Mouse (Mus musculus) ovary, postnatal 14 days (tissue): ENCODE results near the gene Rasip1.

Experiments
- DNase-seq: peaks from one replicate; pipeline ENCODE4 v3.0.0; 2022; ENCODE audit warnings: low spot score

Gene Rasip1

DNA sequence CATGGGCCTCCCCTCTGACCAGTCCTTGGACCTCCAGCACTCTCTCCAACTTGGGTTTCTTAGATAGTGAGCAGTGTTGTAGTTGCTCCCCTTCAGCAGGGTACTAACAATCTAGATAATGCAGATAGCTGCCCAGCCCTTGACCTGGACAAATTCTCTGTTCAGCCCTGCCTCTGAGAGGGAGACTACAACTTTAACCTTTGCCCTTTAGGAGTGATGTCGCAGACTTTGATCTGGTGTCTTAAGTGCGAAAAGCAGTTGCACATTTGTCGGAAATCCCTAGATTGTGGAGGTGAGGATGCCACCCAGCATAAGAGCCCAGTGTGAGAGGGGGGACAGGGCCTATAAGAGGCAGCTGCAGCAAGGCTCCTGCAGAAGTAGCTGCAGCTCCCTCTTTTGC is 2.6 kb upstream of the Rasip1 start:
- no peak for DNase-seq

DNA sequence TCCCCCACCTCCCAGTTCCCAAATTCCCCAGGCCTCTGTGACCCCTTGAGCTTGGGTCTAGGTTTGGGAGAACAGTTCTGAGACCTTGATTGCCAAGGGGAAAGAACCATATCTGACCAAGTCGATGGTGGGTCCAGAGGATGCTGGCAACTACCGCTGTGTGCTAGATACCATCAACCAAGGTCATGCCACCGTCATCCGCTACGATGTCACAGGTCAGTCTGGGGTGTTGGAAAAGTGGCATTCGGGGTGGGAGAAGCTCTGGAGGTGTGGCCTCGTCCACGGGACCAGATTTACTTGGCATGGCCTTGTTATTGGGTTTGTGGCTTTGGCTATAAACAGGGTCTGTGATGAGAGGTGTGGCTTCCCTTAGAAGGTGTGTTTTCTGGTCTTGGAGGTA is 1.8 kb upstream of the Rasip1 start:
- DNase-seq = no peak

DNA sequence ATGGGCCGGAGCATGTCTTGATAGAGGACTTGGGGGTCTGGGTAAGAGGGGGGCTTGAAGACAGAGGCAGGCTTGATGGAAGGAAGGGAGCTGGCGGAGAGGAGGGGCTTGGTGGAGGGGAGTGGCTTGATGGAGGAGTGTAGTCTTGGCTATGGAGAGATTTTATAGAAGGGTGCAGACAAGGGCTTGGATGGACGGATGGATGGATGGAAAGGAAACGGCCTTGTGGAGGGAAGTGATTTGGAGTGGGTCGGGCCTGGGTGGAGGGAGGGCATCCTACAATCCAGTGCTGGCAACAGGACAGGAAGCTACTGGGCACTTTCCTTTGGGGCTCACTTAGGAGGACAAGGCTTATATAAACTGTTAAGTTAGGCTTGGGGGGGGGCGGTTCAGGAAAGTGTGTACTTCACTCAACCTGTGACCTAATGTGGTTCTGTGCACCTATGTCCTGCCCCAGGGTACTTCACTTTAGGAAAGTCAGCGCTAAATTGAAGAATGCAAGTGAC is 664 bp upstream of the Rasip1 start:
- DNase-seq = no peak

DNA sequence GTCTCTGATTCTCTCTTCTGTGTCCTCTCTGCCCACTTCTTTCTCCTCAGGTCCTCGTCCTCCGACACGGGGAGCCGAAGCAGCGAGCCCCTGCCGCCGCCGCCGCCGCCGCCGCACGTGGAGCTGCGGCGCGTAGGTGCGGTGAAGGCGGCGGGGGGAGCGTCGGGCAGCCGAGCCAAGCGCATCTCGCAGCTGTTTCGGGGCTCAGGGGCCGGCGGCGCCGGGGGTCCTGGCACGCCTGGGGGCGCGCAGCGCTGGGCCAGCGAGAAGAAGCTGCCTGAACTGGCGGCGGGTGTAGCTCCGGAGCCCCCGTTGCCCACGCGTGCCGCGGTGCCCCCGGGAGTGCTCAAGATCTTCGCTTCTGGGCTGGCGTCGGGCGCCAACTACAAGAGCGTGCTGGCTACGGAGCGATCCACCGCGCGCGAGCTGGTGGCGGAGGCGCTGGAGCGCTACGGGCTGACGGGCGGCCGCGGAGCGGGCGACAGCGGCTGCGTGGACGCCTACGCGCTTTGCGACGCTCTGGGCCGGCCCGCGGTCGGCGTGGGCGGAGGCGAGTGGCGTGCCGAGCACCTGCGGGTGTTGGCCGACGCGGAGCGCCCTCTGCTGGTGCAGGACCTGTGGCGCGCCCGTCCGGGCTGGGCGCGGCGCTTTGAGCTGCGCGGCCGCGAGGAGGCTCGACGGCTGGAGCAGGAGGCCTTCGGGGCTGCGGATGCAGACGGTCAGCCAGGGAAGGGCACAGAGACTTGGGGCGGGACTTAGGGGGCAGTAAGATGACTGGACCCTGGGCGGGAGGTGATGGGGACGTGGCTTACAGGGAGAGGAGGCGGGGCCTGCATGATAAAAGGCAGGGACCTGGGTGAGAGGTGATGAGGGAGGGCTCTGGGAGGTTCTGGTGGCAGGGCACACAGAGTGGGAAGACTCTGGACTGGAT is 1.3 kb downstream of the Rasip1 start:
- DNase-seq = peak; percentile 88

DNA sequence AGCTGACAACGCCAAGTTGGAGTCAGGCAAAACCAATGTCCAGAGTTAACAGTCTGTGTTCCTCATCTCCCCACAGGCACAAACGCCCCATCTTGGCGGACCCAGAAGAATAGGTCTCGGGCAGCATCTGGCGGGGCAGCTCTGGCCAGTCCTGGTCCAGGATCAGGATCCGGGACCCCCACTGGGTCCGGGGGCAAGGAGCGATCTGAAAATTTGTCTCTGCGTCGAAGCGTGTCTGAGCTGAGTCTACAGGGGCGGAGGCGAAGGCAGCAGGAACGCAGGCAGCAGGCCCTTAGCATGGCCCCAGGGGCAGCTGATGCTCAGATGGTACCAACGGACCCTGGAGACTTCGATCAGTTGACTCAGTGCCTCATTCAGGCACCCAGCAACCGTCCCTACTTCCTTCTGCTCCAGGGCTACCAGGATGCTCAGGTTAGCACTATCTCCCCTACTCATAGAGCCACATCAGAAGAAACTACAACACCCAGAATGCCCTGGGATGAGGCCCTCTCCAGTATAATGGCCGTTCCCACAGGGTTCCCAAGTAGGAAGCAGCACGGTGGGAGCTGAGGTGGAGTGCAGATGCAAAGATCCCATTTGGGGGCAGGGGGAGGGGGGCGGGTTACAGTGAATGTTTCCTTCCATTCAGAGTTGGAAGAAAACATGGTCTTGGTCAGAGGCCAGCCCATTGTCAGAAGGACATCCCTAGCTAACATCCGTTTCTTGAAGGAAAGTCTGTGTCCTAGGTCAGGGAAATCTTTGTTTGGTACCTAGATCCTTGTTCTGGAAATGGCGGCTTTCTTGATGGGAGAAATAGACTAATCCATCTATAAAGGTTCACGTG is 3.0 kb downstream of the Rasip1 start:
- DNase-seq = no peak

DNA sequence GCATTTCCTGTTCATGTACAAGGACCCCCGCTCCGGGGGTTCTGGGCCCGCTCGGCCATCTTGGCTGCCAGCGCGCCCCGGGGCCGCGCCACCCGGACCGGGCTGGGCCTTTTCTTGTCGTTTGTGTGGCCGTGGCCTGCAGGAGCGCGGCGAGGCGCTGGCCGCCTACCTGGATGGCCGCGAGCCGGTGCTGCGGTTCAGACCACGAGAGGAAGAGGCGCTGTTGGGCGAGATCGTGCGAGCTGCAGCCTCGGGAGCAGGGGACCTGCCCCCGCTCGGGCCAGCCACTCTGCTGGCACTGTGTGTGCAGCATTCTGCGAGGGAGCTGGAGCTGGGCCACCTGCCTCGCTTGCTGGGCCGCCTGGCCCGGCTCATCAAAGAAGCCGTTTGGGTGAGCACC is 5.2 kb downstream of the Rasip1 start:
- no peak for DNase-seq

DNA sequence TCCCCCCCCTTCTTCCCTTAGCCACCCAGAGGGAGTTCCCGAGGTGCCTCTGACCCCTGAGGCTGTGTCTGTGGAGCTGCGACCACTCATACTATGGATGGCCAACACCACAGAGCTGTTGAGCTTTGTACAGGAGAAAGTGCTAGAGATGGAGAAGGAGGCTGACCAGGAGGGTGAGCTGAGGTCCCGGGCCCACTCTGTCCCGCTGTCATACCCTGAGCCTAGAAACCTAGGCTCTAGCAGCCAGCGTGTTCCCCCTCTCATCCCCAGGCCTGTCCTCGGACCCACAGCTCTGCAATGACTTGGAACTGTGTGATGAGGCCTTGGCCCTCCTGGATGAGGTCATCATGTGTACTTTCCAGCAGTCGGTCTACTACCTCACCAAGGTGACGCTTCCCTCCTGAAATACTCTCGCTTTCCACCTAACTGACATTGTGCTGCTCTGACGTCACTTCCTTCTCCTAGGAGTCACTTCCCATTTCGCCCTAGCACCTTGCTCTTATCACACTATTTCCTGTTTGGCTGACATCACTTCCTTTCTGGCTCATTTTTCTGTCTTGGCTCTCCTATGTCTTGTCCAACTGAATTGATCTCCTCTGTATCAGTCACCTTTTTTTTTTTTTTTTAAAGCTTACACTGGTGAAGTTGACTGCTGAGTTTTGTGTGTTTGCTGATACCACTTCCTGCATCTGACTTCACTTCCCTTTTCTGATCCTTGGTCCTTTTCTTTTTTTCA is 7.8 kb downstream of the Rasip1 start:
- DNase-seq = no peak

DNA sequence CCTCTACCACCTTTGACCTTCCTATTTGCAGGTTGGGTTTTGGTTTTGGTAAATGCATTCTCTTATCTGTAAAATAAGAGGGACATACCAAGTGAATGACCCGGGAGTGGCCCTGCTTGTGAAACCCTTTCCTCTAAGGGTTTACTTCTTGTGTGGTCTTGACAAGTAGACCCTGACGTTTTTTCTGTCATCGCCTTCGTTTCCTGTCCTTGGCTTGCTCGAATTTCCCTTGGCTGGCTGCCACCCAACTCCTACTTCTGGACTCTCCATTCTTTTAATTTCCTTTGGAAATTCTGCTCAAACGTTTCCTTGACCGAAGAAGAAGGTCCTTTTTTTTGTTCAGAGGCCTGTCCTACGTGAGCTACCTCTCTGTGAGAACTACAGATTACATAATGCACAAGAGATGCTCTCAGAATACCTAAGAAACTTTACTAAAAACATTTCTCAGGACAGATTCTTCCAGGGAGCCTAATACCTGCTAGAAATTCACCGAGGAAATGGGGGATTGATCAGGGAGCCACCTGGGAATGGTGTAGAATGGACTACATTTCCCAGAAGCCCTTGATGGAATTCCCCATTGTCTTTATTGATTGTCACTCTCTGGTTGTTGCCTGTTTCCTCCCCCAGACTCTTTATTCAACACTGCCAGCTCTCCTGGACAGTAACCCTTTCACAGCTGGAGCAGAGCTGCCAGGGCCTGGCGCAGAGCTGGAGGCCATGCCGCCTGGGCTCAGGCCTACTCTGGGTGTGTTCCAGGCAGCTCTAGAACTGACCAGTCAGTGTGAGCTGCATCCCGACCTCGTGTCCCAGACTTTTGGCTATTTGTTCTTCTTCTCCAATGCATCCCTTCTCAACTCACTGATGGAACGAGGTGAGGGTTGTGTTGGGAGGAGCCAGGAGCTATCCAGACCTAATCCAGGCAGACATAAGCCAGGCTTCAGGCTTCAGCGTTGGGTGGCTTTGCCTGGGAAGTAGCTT is 8.7 kb downstream of the Rasip1 start:
- DNase-seq = no peak

DNA sequence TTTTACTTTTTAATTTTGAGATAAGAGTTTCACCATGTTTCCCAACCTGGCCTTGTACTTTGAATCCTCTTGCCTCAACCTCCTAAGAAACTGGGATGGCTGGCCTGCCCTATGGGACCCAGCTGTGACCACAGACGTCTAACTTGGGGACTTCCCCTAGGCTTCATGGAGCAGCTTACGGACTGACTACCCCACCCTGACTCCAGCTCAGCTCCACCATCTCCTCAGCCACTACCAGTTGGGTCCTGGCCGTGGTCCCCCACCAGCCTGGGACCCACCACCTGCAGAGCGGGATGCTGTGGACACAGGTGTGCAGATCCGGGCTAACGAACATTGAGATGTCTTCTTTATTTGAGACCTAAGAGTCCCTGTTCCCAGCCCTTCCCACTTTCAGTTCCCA is 10.4 kb downstream of the Rasip1 start:
- DNase-seq = no peak

DNA sequence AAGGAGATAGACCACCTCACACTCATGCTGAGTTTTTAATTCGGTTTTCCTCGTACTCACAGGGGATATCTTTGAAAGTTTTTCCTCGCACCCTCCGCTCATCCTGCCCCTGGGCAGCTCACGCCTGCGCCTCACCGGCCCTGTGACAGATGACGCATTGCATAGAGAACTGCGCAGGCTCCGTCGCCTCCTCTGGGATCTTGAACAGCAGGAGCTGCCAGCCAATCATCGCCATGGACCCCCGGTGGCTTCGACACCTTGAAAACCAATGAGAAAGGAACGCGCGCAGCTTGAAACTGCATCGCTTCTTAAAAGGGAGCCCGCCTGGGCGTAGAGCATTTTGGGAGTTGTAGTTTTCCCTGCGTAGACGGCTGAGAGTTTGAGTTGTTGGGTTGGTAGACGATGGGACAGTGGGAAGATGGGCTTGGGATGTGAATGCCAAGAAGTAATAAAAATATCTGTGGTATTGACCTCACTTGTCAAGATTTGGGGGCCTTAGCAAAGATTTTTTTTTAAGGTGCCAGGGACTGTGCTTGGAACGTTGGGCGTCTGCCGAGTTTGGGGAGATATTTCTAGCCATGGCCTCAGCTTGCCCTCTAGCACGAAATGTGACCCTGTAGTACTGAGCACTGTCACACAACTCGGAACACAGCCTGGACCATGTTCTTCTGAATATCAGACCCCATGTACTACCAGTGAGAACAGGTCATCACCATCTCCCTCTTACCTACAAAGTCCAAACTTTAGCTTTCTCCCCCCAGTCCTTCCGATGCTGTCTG is 11.5 kb downstream of the Rasip1 start:
- peak; percentile 81 for DNase-seq

DNA sequence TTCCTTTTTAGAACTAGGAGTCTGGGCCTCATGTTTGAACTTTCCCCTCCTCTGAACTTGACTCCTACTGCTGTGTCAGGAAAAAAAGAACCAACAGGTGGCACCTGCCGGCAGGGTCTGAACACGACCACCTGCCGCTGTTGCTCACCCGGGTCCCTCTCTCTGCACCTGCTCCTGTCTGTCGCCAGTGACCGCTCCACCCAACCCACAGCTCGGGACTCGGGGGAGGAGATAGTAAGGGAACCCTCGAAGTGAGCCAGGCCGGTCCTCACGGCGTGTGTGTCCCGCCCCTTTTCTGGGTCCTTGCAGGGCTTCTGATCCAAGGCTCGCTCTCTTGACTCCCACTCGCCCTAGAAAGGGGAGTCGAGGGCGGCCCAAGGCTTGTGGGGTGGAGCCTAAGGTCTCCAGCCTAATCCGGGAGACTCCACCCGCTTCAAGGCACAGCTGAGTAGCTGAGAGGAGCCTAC is 12.3 kb downstream of the Rasip1 start, which contains the start of gene Mamstr:
TSS of gene Mamstr (plus strand) at position 417 of the 467 bp plus-strand sequence.
- no peak for DNase-seq

DNA sequence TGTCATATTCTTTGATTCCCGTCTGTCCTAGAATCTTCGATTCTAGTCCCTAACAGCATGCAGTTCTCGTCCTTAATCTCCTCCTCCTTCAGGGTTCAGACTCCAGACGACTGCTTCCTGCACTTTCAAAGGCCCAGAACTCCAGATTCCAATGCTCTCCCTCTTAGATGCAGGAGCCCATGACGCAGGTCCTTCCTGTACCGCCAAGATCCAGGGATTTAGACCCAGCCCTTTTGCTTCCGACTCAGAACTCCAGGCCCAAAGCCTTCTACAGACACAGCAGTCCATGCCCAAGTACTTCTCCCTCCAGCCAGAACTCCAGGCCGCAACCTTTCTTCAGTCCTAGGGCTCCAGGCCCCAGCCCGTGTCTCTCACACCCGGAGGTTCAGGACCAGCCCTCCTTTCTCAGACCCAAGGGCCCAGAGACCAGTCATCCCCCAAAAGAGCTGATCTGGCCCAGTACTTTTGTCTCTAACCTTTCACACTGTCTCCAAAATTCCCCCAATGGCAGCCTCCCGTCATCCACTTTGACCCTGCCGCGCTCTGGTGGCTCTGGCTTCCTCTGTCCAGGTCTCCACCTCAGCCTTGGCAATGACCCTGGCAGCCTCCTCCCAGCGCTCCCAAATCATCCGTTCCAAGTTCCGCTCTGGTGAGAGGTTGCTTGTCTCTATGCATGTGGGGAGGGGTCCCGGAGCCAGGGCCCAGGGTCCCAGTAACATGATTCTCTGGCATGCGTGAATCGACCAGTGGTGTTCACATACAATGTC is 13.1 kb downstream of the Rasip1 start:
- no peak for DNase-seq

DNA sequence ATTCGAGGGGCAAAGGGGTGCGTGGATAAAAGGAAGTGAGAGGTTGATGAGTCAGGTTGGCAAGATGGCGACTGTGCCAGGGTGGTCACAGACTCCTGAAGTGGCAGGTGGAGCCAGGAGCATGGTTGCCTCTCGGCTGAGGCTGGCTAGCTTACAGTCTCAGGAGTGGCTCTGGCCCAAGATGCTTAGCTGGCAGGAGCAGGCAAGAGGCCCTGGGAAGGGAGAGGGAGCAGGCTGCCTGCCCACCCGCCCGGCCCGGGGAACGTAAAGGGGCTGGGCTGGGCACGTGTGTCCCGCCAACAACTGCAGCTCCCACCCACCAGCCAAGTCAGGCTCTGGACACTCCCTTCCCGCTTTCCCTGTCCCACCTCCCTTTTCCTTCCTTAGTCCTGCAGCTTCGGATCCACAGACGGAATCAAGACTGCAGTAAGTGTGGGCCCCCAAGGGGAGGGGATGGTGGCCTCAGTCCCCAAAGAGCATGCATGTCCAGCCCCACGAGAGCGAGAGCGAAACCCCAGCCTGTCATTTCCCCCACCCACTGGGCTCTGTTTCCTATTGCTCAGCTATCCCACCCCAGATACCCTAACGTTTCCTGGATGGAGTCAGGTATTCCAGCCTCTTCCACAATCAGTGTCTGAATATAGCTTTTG is 14.2 kb downstream of the Rasip1 start:
- DNase-seq = no peak

DNA sequence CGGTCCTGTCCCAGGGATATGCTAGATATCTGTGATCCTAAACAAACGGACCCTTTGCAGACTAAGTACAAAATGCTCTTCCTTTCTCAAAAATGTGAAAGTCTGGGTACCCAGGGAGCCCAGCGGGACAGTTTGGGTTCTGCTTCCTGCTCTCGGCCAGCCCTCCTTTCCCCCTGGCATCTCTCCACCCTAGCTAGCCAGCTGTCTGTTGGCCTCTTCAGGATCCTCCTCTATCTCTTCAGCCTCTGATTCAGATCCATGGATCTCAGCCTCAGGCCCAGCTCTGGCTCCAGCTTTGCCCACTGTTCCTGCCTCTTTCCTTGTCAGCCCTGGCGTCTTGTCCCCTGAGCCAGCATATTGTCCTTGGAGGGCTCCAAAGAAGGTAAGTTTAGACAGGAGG is 14.8 kb downstream of the Rasip1 start:
- DNase-seq = no peak

DNA sequence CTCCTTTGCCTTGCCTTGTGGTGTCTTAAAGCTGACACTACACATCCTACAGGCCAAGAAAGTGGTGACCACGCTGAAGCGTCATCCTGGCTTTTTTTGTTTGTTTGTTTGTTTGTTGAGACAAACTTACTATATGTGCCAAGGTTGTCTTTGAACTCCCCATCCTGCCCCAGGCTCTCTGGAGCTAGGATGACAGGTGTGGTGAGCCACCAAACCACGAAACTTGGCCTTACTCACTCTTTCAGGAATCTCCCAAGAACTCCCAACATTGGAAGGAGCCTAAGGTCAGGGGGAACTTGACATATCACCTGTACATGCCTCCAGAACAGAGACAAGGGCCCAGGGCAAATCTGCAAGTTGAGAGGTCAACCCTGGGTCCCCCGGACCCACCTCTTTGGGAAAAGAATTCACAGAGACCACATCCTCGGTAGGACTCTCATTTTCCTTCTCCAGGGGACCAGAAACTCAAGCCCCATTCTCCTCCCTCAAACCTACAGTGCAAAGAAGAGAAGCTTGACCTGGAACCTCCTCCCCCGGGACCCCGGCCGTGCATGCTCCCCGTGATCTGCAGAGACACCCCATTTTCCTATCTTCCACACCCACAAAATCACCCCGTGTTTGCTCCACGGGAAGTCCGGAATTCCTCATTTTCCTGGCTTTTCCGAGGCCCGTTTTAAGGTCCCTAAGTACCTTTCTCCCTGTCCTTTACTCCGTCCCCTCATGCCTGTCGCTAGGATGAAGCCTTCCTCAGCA is 15.4 kb downstream of the Rasip1 start:
- no peak for DNase-seq

DNA sequence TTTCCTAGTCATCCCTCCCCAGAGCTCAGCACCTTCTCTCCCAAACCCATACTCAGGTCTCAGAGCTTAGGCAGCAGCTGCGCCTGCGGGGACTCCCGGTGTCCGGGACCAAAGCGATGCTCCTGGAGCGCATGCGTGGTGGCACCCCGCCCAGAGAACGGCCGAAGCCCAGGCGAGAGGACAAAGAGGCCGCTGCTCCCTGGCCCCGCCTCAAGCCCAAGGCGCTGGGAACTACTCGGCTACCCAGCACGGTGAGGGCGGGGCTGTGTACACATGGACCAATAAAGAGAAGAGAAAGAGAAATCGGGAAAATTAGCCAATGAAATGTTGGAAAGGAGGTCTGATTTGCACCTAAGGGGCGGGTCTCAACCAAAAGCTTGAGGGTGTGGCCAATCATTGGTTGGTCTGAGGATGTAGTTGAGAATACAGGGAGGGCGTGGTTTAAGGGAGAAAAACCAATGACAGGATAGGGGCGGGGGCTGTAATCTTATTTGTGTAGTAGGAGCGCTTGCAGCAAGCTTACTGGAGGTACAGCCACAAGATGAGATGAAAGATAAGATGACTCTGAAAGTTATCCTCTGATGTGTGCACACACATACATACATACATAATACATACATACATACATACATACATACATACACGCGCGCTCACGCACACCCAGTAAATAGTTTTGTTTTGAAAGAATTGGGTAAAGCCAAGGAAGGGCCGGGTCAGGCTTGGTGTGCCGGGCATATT is 16.3 kb downstream of the Rasip1 start:
- peak; percentile 90 for DNase-seq

DNA sequence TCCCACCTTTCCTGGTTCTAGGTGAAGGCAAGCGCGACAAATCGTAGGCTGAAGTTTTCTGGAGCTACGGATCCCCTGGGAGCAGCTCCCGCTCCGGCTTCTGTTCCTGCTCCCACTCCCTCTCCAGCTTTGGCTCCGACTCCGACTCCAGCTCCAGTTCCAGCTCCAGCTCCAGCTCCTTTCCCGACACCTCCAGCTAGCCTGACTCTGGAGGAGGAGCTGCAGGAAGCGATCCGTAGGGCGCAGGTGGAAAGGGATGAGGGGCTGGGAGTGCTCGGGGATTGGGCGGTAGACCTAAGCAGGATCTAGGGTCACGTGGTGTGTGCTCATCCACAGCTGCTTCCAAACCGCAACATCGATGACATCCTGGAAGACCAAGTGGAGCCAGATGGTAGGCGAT is 16.9 kb downstream of the Rasip1 start:
- no peak for DNase-seq
